Mouse (Mus musculus): Measurements from ENCODE around the gene Gm21834. TPM values are rescaled to one million over a fixed set of nuclear protein-coding genes. Genes with fewer than 3 reads are reported as not detected.

The Gm21834 gene
- polyA plus RNA-seq (2017; shearing (Covaris generic)): not detected

GRCm38 (mm10) chr17:57742119-57742518 is at the start of gene Gm21834:
Gene Gm21834 (minus strand): TSS chr17:57742219.

GRCm38 (mm10) chr17:57768622-57769610 is 26.9 kb upstream of the Gm21834 start, which contains the start of gene Cntnap5c:
Gene Cntnap5c (plus strand): TSS chr17:57769570.

Other genes with a start within 250 kb of the Gm21834 start
- gene Vmn2r120, start 196.7 kb downstream of the Gm21834 start, polyA plus RNA-seq (2017; shearing (Covaris generic)): under 1 TPM; 0.01 to 0.15 TPM
- not detected for gene Cntnap5c, start 27.4 kb upstream of the Gm21834 start, polyA plus RNA-seq (2017; shearing (Covaris generic))